Mouse (Mus musculus) stomach, embryonic 16.5 days (tissue): ENCODE results near the gene Vsx1. TPM values are rescaled to one million over a fixed set of nuclear protein-coding genes. Genes with fewer than 3 reads are reported as not detected.

Source experiments
- ATAC-seq: fragments of 200-750 bp; cut with Nextera tagmentation; 2 replicates; pipeline ENCODE4 v1.8.0; 2017; ENCODE audit warnings: moderate number of reproducible peaks, moderate TSS enrichment; ENCODE audit not compliant: insufficient read depth, low FRiP score
- H3K27ac ChIP-seq: fragments of 300-500 bp; sonication (generic); 2 replicates; pipeline ENCODE4 v1.5.1; 2014; ENCODE audit warnings: low read length
- H3K27me3 ChIP-seq: fragments of 300-500 bp; sonication (generic); 2 replicates; pipeline ENCODE4 v1.6.1; 2014; ENCODE audit warnings: low read length, control low read depth, mixed read lengths; ENCODE audit not compliant: control insufficient read depth, insufficient read depth
- H3K36me3 ChIP-seq: fragments of 300-500 bp; sonication (generic); 2 replicates; pipeline ENCODE4 v1.6.1; 2014; ENCODE audit warnings: low read length; ENCODE audit not compliant: control insufficient read depth, insufficient read depth
- H3K4me1 ChIP-seq: fragments of 300-500 bp; sonication (generic); 2 replicates; pipeline ENCODE4 v1.6.1; 2014; ENCODE audit warnings: low read length, control low read depth, mixed read lengths; ENCODE audit not compliant: control insufficient read depth, insufficient read depth
- H3K4me2 ChIP-seq: fragments of 300-500 bp; sonication (generic); 2 replicates; pipeline ENCODE4 v1.6.1; 2014; ENCODE audit warnings: low read depth, low read length, mixed read lengths
- H3K4me3 ChIP-seq: fragments of 300-500 bp; sonication (generic); replicated peaks from 2 replicates; pipeline ENCODE4 v1.5.1; 2014; ENCODE audit warnings: mild to moderate bottlenecking, low read length
- H3K9ac ChIP-seq: fragments of 300-500 bp; sonication (generic); 2 replicates; pipeline ENCODE4 v1.6.1; 2014; ENCODE audit warnings: low read length
- H3K9me3 ChIP-seq: fragments of 300-500 bp; sonication (generic); replicated peaks from 2 replicates; pipeline ENCODE4 v1.6.1; 2016; ENCODE audit warnings: low read length, control low read depth; ENCODE audit not compliant: control insufficient read depth
- WGBS: fragments of 180-500 bp; shearing (Covaris S2); extraction: QIAGEN DNeasy Blood & Tissue Kit; methylation state at CpG from one replicate; pipeline ENCODE4 v1.1.7; 2014; 5-methylcytosine and 5-hydroxymethylcytosine counted together
- polyA plus RNA-seq: library from polyadenylated mRNA; unstranded; fragments of >200 nt; fragmentation: Nextera tagmentation; extraction: Ambion mirVana; gene quantifications from 2 replicates; pipeline ENCODE4 v1.2.1, GENCODE M21; 2015

Gene Vsx1
- polyA plus RNA-seq, 1 experiment from 2014 or later = not detected

DNA sequence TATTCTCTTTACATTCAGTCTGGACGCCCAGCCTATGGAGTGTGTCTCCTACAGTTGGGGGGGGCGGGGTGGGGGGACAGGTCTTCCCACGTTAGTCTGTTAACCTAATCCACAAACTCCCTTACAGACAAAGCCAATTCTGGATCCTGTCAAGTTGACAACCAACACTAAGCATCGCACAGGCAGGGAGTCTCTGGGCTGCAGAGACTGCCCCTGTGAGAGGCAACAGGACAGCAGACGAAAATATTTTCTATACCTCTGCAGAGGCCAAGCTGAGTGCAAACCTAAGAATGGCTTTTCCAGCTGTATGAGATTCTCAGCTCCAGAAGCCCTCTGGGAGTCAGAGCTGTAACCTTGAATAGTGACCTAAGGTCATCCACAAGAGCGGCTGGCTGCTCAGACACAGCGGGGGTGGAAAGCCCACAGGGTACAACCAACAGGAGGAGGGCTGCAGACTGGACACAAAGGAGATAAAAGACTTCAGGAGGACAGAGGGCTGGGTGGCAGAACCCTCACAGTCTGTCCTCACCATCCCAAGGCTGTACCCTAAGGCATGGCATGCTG, 38.6 kb downstream of the Vsx1 start:
- no peak overlapping the region for H3K9ac ChIP-seq
- no peak overlapping the region for H3K4me2 ChIP-seq
- H3K4me1 ChIP-seq = peaks cover 4% of the 10 kb centered on the region
- ATAC-seq = peak; percentile 45; the same call in 1 of the 2 replicates
- no peak overlapping the region for H3K4me3 ChIP-seq
- no peaks in the 10 kb centered on the region for H3K27me3 ChIP-seq
- 27% methylated on average over 7 of the region's 7 CpGs for WGBS
- peak overlapping the region; percentile 77 for H3K27ac ChIP-seq
- H3K9me3 ChIP-seq = no peaks in the 10 kb centered on the region
- H3K36me3 ChIP-seq = no peaks in the 10 kb centered on the region

DNA sequence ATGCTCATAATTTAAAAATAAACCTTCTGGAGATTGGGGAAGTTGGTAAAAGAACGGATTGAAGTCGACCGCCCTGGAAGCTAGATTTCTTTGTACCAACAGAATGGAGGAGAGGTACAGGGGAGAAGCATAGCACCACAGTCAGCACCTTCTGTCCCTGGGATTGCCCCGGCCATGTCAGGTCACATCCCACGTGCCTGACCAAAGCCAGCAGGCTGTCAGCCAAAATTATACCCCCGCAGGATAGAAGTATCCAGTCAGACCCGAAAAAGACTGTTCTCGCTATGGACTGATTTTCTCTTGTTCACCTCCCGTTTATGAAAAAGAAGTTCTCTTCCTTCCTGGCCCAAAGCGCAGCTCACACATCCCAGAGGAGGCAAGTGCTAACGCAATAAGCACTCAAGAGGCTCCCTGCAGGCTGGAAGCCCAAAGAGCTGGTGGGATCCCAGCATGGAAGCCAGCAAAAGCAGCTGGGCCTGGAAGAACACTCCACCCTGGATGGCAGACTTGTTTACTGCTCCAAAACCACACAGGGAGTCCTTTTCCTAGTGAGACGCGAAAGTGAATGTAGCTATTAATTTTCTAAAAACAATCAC, 40.8 kb downstream of the Vsx1 start:
- H3K4me3 ChIP-seq = no peak overlapping the region
- H3K9ac ChIP-seq = no peak overlapping the region
- no peaks in the 10 kb centered on the region for H3K36me3 ChIP-seq
- peaks cover 4% of the 10 kb centered on the region for H3K4me1 ChIP-seq
- no peak overlapping the region for H3K27ac ChIP-seq
- H3K9me3 ChIP-seq = no peaks in the 10 kb centered on the region
- H3K4me2 ChIP-seq = no peak overlapping the region
- ATAC-seq = no peak
- H3K27me3 ChIP-seq = no peaks in the 10 kb centered on the region
- WGBS = 55% methylated on average over 13 of the region's 13 CpGs

GRCm38 (mm10) chr2:150647681-150648299, 41.4 kb downstream of the Vsx1 start:
- WGBS = 74% methylated on average over 14 of the region's 14 CpGs
- no peak overlapping the region for H3K4me2 ChIP-seq
- ATAC-seq = no peak

DNA sequence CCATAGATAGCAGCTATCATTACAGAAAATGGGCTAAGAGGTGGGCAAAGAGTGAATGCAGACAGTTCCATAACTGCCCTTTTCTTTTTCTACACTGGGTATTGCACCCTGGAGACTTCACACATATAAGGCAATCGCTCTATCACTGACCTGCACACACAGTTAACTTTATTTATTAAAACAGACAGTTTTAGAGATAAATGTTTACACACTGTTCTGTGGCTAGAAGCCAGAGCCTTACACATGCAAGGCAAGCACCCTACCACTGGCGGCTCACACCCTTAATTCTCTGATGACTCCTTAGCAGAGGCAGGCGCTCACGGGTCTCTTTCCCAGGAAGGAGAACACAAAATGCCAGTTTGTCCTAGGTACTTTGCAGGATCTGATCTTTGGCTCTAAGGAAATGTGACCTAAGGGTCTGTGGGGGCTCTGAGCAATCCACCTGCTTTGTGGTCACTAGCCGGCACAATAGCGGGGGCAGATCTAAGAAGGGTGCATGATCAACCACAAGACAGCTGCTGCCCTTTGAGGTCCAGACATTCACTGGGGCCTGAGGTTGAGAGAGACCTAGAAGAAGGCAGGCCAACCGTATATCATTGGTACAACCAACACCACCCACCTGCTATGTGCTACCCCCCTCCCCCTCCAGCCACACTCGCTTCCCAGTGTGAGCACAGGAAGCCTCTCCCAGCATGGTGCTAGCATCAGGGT, 42.6 kb downstream of the Vsx1 start:
- H3K27ac ChIP-seq = no peak overlapping the region
- H3K4me2 ChIP-seq = no peak overlapping the region
- no peak for ATAC-seq
- no peaks in the 10 kb centered on the region for H3K27me3 ChIP-seq
- H3K9ac ChIP-seq = no peak overlapping the region
- H3K4me3 ChIP-seq = no peak overlapping the region
- WGBS = 66% methylated on average over 8 of the region's 8 CpGs
- no peaks in the 10 kb centered on the region for H3K9me3 ChIP-seq
- no peaks in the 10 kb centered on the region for H3K36me3 ChIP-seq
- peaks cover 4% of the 10 kb centered on the region for H3K4me1 ChIP-seq

More at GRCm38 (mm10) chr2:150647681-150648299, 41.4 kb downstream of the Vsx1 start:
- H3K9ac ChIP-seq = no peak overlapping the region
- peaks cover 4% of the 10 kb centered on the region for H3K4me1 ChIP-seq
- H3K27ac ChIP-seq = no peak overlapping the region
- no peaks in the 10 kb centered on the region for H3K27me3 ChIP-seq
- H3K36me3 ChIP-seq = no peaks in the 10 kb centered on the region
- H3K4me3 ChIP-seq = no peak overlapping the region
- no peaks in the 10 kb centered on the region for H3K9me3 ChIP-seq

GRCm38 (mm10) chr2:150645225-150645624, 43.9 kb downstream of the Vsx1 start:
- Histone ChIP-seq H3K27ac (no peak overlapping the region), H3K36me3 (no peaks in the 10 kb centered on the region), H3K9me3 (no peaks in the 10 kb centered on the region), H3K9ac (no peak overlapping the region), H3K4me3 (no peak overlapping the region), H3K4me2 (no peak overlapping the region), H3K27me3 (no peaks in the 10 kb centered on the region), H3K4me1 (peaks cover 4% of the 10 kb centered on the region; the same call in 1 of the 2 replicates)
- no peak for ATAC-seq
- WGBS = 88% methylated on average over 4 of the region's 4 CpGs

- 75% methylated on average over 8 of the region's 8 CpGs for WGBS
Observed at GRCm38 (mm10) chr2:150643726-150644415, 45.3 kb downstream of the Vsx1 start.

DNA sequence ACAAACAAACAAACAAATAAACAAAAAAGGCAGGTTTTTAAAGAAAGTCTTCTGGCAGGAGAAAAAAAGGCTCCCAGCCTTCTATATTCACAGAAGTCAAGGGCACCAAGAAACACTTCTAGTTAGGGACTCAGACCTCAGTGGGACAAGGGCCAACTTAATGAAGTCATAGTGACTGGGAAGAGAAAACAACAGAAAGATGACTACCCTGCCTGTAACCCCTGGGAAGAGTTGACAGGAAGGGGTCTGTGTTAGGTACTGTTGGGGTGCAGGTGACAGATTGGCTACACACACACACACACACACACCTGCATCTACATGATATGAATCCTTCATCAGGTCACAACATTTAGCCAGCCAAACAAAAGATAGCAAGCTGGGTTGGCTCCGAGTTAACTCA, 46.0 kb downstream of the Vsx1 start:
- no peak overlapping the region for H3K9ac ChIP-seq
- no peaks in the 10 kb centered on the region for H3K27me3 ChIP-seq
- H3K36me3 ChIP-seq = no peaks in the 10 kb centered on the region
- H3K4me2 ChIP-seq = no peak overlapping the region
- 67% methylated on average over 1 of the region's 1 CpGs for WGBS
- H3K9me3 ChIP-seq = no peaks in the 10 kb centered on the region
- no peak overlapping the region for H3K4me3 ChIP-seq
- ATAC-seq = no peak
- H3K4me1 ChIP-seq = no peaks in the 10 kb centered on the region
- H3K27ac ChIP-seq = no peak overlapping the region

More at GRCm38 (mm10) chr2:150643726-150644415, 45.3 kb downstream of the Vsx1 start:
- ATAC-seq = peak; percentile 76
- H3K9me3 ChIP-seq = no peaks in the 10 kb centered on the region
- no peak overlapping the region for H3K4me3 ChIP-seq
- no peak overlapping the region for H3K27ac ChIP-seq
- H3K27me3 ChIP-seq = no peaks in the 10 kb centered on the region
- no peaks in the 10 kb centered on the region for H3K36me3 ChIP-seq
- H3K9ac ChIP-seq = no peak overlapping the region
- H3K4me2 ChIP-seq = no peak overlapping the region
- peaks cover 4% of the 10 kb centered on the region; the same call in 1 of the 2 replicates for H3K4me1 ChIP-seq

DNA sequence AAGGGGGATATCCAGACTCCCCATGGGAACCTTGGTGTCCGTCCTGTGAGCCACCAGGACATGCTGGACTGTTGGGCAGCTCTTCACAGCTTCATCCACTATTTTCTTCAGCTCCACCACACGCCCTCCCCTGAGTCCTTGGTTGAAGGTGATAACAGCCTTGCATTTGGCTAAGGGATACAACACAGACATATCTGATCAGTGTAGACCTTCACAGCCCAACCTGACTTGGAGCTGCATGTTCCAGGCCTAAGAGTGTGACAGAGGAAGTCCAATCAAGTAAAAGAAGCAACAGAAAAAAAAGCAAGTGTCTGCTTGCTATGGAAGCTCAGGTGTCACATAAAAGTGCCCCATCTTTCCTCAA, 50.8 kb downstream of the Vsx1 start:
- WGBS = 58% methylated on average over 2 of the region's 2 CpGs
- no peaks in the 10 kb centered on the region for H3K9me3 ChIP-seq
- no peaks in the 10 kb centered on the region for H3K4me1 ChIP-seq
- H3K9ac ChIP-seq = no peak overlapping the region
- H3K27me3 ChIP-seq = no peaks in the 10 kb centered on the region
- H3K27ac ChIP-seq = no peak overlapping the region
- no peak overlapping the region for H3K4me3 ChIP-seq
- ATAC-seq = no peak
- no peaks in the 10 kb centered on the region for H3K36me3 ChIP-seq
- no peak overlapping the region for H3K4me2 ChIP-seq
